Mouse (Mus musculus): ENCODE results near the gene Cdk14.
"Not testable (repeated sequence)": the region's sequence is repeated elsewhere in the genome, so short reads cannot be mapped to it uniquely, and the experiment has no call there.

Cdk14 gene

DNA sequence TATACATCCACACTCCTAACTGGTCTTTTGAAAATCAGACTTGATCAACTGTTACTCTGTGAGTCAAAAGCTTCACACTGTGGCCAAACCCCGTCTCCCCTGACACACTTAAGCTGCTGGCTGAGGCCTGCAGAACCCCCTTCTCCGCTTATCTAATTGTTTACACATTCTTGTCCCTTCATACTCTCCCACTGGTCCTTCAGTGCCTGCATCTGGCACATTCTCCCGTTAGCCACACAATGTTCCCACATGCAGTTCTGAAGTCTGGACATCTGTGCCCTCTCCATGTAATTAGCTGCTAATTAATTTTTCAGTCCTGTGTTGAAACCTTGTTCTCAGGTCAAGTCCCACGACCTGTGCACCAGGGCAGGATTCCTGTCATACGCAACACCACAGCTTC is 460.7 kb downstream of the Cdk14 start:
- DNase-seq, result no peak

DNA sequence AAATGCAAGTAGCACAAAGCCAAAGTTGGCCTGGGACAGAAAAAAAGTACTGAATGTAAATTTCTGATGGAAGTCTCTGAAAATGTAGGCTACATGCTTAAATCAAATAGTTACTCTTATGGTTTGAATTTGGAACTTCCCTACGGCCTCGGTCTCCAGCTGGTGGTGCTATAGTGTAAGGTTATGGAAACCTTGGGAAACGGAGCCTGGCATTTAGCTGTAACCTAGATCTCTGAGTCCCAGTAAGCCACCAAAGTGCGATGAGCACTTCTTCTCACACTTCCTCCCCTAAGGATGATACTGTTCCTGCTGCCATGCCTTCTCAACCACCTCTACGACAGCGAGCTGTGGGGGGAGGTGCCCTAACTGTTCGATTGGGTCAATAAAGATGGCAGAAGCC is 464.1 kb downstream of the Cdk14 start:
- no peak for DNase-seq

DNA sequence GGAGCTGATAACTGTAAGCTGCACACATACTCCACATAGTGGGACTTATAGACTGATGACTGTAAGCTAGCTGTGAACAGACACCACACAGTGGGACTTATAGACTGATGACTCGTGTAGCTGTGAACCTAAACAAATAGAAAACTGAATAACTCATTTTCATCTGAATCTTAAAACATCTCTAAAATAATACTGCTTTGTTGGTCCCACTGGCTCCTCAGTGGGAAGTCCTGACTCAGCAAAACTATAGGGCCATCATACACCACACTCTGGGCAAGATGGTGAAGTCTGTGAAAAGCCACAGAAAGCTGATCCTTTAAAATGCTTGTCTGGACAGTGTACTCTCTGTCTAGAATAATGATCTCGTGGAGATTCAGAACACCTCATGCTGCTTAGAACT is 464.7 kb downstream of the Cdk14 start:
- no peak for DNase-seq

- no peak for DNase-seq
Observed at GRCm38 (mm10) chr5:4949433-4949832, 470.7 kb downstream of the Cdk14 start.

- DNase-seq, result peak; percentile 32
Observed at GRCm38 (mm10) chr5:4948090-4948954, 471.8 kb downstream of the Cdk14 start.

GRCm38 (mm10) chr5:4935131-4935530 is 485.0 kb downstream of the Cdk14 start:
- no peak for DNase-seq

DNA sequence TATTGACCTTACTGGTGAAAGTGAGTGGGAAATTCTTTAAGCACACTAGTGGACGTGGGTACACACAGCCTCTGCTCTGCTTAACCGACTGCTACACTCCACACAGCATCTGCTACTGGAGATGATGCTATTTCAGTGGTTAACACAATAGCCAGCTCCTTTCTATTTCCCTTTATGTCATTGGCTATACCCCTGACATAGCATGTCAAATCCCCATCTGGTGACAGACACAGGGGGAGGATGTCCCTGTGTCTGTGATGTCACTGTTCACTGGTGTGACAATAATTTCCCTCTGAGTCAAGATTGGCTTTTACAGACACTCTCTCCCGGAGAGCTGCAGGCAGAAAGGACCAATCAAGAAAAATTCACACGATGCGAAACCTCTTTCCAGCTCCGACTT is 485.6 kb downstream of the Cdk14 start:
- no peak for DNase-seq

DNA sequence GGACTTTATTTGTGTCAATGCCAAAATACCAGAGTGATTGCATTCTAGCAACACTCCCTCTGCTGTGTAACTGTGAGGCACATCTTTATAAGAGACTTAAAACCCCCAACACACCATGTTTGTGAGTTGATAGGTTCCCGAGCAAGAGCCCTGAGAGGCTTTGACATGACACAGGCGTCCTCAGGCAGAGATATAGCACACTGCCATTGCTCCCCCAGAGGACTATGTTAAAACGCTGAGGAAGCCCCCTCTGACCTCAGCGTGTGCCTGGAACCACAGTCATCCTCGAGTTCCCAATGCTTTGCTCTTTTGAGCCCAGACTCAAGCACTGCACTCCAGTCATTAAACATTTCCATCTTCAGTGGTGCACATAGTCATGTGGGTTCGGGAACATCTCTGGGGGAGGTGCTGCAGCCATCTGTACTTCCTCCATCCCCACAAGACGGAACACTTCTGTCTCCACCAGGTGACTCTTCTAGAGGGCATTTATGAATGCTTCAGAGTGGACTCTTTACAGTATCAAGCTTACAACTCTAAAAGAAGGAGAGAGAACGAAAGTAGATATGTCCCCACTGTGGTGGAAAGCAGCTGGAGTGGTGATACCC is 488.5 kb downstream of the Cdk14 start:
- DNase-seq, result no peak

GRCm38 (mm10) chr5:4929628-4930027 is 490.5 kb downstream of the Cdk14 start:
- DNase-seq, result no peak

DNA sequence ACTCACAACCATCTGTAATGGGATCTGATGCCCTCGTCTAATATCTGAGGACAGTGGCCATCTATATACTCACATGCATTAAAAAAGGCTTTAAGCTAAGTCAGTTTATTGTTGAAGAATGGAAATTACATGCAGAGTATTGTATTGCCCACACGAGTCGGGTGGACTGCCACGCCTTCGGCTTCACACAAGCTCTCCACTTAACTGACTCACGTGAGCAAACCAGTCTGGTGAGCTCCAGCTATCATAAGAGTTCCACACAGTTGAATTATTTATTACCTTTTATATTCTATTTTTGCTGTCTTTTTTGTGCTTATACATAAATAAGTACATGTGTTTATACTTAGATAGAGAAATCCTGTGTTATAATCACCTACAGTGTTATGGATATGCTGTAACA is 495.2 kb downstream of the Cdk14 start:
- no peak for DNase-seq

GRCm38 (mm10) chr5:4918376-4918775 is 501.7 kb downstream of the Cdk14 start:
- peak; percentile 72 for DNase-seq

DNA sequence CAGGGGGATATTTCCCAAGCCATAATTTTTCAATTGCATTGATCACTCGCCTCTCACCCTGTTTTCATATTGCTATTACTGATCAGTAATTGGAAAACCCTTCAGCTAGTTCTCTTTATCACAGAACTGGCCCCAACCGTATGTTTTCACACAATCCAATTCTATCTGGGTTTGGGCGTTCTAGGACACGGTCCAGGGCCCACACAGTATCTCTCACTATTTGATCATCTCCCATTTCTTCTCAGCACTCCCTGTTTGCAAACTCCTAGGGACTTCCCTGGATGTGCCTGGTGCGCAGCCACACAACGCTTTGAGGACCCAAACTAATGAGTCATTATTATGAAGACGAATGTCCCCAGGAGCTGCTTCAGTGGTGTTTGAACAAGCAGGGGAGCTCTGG is 502.4 kb downstream of the Cdk14 start:
- DNase-seq, result no peak

DNA sequence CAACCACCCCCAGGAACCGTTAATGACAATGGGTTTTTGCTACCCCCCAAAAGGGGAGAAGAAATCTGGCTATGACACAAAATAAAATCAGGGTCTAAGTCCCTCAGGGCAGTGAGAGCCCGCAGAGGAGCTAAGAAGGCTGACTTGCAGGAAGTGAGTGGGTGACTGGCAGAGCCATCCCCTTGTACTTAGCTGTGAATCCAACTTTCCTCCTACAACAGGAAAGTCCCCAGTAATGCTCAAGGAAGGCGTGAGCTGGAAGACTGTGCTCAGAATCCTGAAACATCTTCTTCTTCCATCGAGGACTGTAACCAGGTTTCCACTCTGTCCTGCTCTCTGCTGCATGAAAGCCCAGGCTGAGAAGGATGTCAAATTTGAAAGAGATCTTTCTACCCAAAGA is 502.8 kb downstream of the Cdk14 start:
- DNase-seq, result no peak

GRCm38 (mm10) chr5:4916390-4917273 is 503.5 kb downstream of the Cdk14 start:
- peak; percentile 46 for DNase-seq

GRCm38 (mm10) chr5:4904911-4905310 is 515.2 kb downstream of the Cdk14 start:
- not testable (repeated sequence) for DNase-seq

DNA sequence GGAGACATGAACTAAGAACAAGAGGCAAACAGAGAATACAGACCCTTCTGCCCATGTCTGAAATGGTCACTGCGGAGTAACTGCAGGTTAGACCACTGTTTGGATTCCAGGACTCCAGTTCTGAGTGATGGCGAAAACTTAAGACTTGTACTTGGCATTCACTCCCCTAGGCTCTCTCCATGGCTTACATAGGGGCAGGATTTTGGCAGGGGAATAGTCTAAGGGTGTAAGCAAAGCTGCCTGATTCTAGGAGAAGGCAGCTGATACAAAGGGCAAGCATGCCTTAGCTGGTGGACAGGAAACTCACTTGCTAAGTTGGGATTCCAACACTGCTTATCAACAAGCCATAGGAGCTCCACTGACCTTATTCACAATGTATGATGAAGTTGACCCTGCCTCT is 521.9 kb downstream of the Cdk14 start:
- no peak for DNase-seq

DNA sequence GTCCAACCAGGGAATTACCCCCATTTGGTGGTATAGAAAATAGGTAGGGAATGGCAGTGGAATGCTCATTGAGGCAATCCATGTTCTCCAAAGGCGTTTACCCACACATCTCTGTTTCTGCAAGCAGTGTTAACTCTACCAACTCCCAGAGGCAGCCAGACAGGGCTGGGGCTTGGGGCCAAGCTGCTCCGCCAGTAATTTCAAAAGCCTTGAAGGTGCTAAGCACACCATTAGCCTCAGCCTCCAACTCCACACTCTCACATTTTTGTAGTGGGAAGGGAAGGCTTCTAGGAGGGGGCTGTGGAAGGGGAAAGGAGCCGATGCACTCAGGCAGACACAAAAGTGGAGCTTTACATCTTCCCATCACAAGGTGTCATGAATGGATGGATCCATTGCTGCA is 525.1 kb downstream of the Cdk14 start:
- no peak for DNase-seq

- no peak for DNase-seq
Observed at GRCm38 (mm10) chr5:4893852-4894207, 526.3 kb downstream of the Cdk14 start.

- DNase-seq, result no peak
Observed at GRCm38 (mm10) chr5:4893206-4893851, 526.8 kb downstream of the Cdk14 start.

GRCm38 (mm10) chr5:4892734-4893133 is 527.4 kb downstream of the Cdk14 start:
- no peak for DNase-seq

- no peak for DNase-seq
Observed at GRCm38 (mm10) chr5:4891862-4892704, 528.0 kb downstream of the Cdk14 start.

GRCm38 (mm10) chr5:4887069-4887468 is 533.0 kb downstream of the Cdk14 start:
- no peak for DNase-seq
